Mouse (Mus musculus): Measurements from ENCODE around the gene Mbtd1. TPM values are rescaled to one million over a fixed set of nuclear protein-coding genes. Genes with fewer than 3 reads are reported as not detected.
A peak's percentile ranks its signal among the peaks of the same experiment; 100 is the strongest.

Mbtd1 gene
- polyA plus RNA-seq, 1 experiment from 2014 or later = 40.3 TPM

- no peaks in the 10 kb centered on the region for H3K9me3 ChIP-seq
- H3K27me3 ChIP-seq = no peaks in the 10 kb centered on the region
- H3K4me2 ChIP-seq (replicated peaks) = peak overlapping the region; percentile 58; the same call in 1 of the 2 replicates
- peaks cover 17% of the 10 kb centered on the region for H3K36me3 ChIP-seq
- H3K9ac ChIP-seq = peak overlapping the region; percentile 32; the same call in 1 of the 2 replicates
- no peak for ATAC-seq (ENCODE audit: low FRiP score, low read depth)
- no peak overlapping the region for H3K27ac ChIP-seq
- H3K4me3 ChIP-seq = no peak overlapping the region
- peaks cover 16% of the 10 kb centered on the region for H3K4me1 ChIP-seq
- 93% methylated on average over 6 of the region's 6 CpGs for WGBS
Measured at GRCm38 (mm10) chr11:93969171-93969570, 83.5 kb downstream of the Mbtd1 start.

DNA sequence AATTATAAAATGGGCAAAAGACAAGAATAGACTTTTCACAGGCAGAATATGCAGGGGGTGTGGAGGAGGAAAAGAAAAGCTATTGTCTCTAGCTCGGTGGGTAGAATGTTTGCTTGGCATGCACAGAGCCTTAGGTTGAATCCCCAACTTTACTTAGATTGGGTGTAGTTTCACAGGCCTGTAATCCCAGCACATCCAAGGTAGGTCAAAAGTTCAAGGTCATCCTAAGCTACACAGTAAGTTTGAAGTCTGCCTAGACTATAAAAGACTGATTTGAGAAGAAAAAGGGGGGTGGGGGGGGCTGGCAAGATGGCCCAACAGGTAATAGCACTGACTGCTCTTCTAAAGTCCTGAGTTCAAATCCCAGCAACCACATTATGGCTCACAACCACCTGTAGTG, 84.1 kb downstream of the Mbtd1 start:
- H3K27me3 ChIP-seq = no peaks in the 10 kb centered on the region
- no peak overlapping the region for H3K4me2 ChIP-seq (replicated peaks)
- no peak overlapping the region for H3K4me3 ChIP-seq
- peaks cover 11% of the 10 kb centered on the region for H3K36me3 ChIP-seq
- no peaks in the 10 kb centered on the region for H3K9me3 ChIP-seq
- WGBS = 81% methylated on average over 1 of the region's 1 CpGs
- H3K9ac ChIP-seq = no peak overlapping the region
- H3K4me1 ChIP-seq = peaks cover 16% of the 10 kb centered on the region
- no peak overlapping the region for H3K27ac ChIP-seq
- no peak for ATAC-seq (ENCODE audit: low FRiP score, low read depth)

GRCm38 (mm10) chr11:93972951-93973350, 87.3 kb downstream of the Mbtd1 start:
- no peak overlapping the region for H3K9ac ChIP-seq
- H3K27me3 ChIP-seq = no peaks in the 10 kb centered on the region
- WGBS = 85% methylated on average over 5 of the region's 5 CpGs
- ATAC-seq (ENCODE audit: low FRiP score, low read depth) = no peak
- no peaks in the 10 kb centered on the region for H3K36me3 ChIP-seq
- no peaks in the 10 kb centered on the region for H3K9me3 ChIP-seq
- no peak overlapping the region for H3K4me3 ChIP-seq
- H3K27ac ChIP-seq = no peak overlapping the region
- H3K4me2 ChIP-seq (replicated peaks) = no peak overlapping the region
- H3K4me1 ChIP-seq = peaks cover 8% of the 10 kb centered on the region

DNA sequence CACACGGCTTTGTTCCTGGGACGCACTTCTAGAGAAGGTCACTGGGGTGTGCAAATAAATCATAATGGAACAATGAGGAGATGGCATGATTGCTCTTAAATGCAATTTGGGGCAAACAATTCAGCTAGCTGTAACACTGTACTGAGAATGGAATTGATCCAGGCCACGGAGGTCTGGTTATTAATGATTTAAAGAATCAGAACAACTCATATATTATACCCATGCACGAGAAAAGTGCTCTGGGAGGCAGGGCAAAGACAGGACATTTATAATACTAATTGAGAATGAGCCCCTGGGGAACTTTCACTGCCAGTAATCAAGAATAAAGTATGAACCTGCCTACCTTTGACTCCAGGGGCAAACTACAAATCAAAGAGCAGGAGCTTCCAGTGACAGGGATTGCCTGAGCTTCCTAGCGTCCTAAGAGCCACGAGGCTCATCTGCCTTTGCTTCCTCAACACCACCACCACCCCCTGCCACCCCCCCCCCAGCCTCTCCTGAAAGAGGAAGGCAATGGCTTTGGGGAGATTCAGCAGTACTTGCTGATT, 93.9 kb downstream of the Mbtd1 start:
- no peak for ATAC-seq (ENCODE audit: low FRiP score, low read depth)
- Histone ChIP-seq H3K36me3 (no peaks in the 10 kb centered on the region), H3K4me3 (no peak overlapping the region), H3K4me2 (replicated peaks) (no peak overlapping the region), H3K9me3 (no peaks in the 10 kb centered on the region), H3K9ac (no peak overlapping the region), H3K27me3 (no peaks in the 10 kb centered on the region), H3K4me1 (no peaks in the 10 kb centered on the region), H3K27ac (no peak overlapping the region)
- WGBS = 39% methylated on average over 6 of the region's 6 CpGs

- no peak overlapping the region for H3K9ac ChIP-seq
- no peaks in the 10 kb centered on the region for H3K27me3 ChIP-seq
- no peaks in the 10 kb centered on the region for H3K4me1 ChIP-seq
- no peak overlapping the region for H3K27ac ChIP-seq
- H3K9me3 ChIP-seq = no peaks in the 10 kb centered on the region
- 82% methylated on average over 3 of the region's 3 CpGs for WGBS
- no peak for ATAC-seq (ENCODE audit: low FRiP score, low read depth)
- H3K4me2 ChIP-seq (replicated peaks) = no peak overlapping the region
- no peak overlapping the region for H3K4me3 ChIP-seq
- H3K36me3 ChIP-seq = no peaks in the 10 kb centered on the region
Measured at GRCm38 (mm10) chr11:93984619-93985018, 99.0 kb downstream of the Mbtd1 start.

GRCm38 (mm10) chr11:93985265-93985664, 99.6 kb downstream of the Mbtd1 start:
- Histone ChIP-seq H3K27ac (no peak overlapping the region), H3K4me1 (no peaks in the 10 kb centered on the region), H3K27me3 (no peaks in the 10 kb centered on the region), H3K9ac (no peak overlapping the region), H3K36me3 (no peaks in the 10 kb centered on the region), H3K4me3 (no peak overlapping the region), H3K9me3 (no peaks in the 10 kb centered on the region), H3K4me2 (replicated peaks) (no peak overlapping the region)
- no peak for ATAC-seq (ENCODE audit: low FRiP score, low read depth)
- 86% methylated on average over 5 of the region's 5 CpGs for WGBS

- Histone ChIP-seq H3K9me3 (no peaks in the 10 kb centered on the region), H3K4me1 (no peaks in the 10 kb centered on the region), H3K36me3 (no peaks in the 10 kb centered on the region), H3K27me3 (no peaks in the 10 kb centered on the region), H3K4me3 (no peak overlapping the region), H3K4me2 (replicated peaks) (no peak overlapping the region), H3K9ac (no peak overlapping the region), H3K27ac (no peak overlapping the region)
- no peak for ATAC-seq (ENCODE audit: low FRiP score, low read depth)
Measured at GRCm38 (mm10) chr11:93986298-93986697, 100.6 kb downstream of the Mbtd1 start.

DNA sequence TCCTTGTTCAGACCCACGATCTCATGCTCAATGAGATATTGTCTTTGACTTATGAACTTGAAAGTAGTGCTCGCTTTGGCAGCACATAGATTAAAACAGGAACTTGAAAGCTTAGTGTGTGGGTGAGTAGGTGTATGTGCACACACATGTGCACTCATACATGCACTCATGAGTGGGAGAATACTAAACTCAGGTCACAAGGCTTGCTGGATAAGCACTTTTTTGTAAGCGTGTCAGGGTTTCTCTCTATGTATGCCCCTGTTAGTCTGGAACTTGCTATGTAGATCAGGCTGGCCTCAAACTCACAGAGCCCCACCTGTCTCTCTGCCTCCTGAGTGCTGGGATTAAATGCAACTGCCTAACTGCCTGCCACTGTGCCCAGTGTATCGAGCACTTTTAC, 101.4 kb downstream of the Mbtd1 start:
- H3K4me2 ChIP-seq (replicated peaks) = no peak overlapping the region
- H3K36me3 ChIP-seq = no peaks in the 10 kb centered on the region
- H3K4me1 ChIP-seq = no peaks in the 10 kb centered on the region
- H3K9me3 ChIP-seq = no peaks in the 10 kb centered on the region
- WGBS = 82% methylated on average over 4 of the region's 4 CpGs
- H3K27ac ChIP-seq = no peak overlapping the region
- no peak overlapping the region for H3K4me3 ChIP-seq
- no peak overlapping the region for H3K9ac ChIP-seq
- no peaks in the 10 kb centered on the region for H3K27me3 ChIP-seq
- ATAC-seq (ENCODE audit: low FRiP score, low read depth) = no peak

GRCm38 (mm10) chr11:93987625-93988327, 102.1 kb downstream of the Mbtd1 start:
- Histone ChIP-seq H3K9me3 (no peaks in the 10 kb centered on the region), H3K4me2 (replicated peaks) (no peak overlapping the region), H3K4me3 (no peak overlapping the region), H3K9ac (no peak overlapping the region), H3K4me1 (no peaks in the 10 kb centered on the region), H3K27ac (no peak overlapping the region), H3K36me3 (no peaks in the 10 kb centered on the region), H3K27me3 (no peaks in the 10 kb centered on the region)
- 70% methylated on average over 8 of the region's 8 CpGs for WGBS
- no peak for ATAC-seq (ENCODE audit: low FRiP score, low read depth)

GRCm38 (mm10) chr11:93988328-93989062, 102.8 kb downstream of the Mbtd1 start:
- H3K36me3 ChIP-seq = no peaks in the 10 kb centered on the region
- no peaks in the 10 kb centered on the region for H3K9me3 ChIP-seq
- H3K27me3 ChIP-seq = no peaks in the 10 kb centered on the region
- ATAC-seq (ENCODE audit: low FRiP score, low read depth) = no peak
- no peak overlapping the region for H3K4me2 ChIP-seq (replicated peaks)
- H3K9ac ChIP-seq = no peak overlapping the region
- no peak overlapping the region for H3K4me3 ChIP-seq
- 66% methylated on average over 12 of the region's 12 CpGs for WGBS
- no peak overlapping the region for H3K27ac ChIP-seq
- no peaks in the 10 kb centered on the region for H3K4me1 ChIP-seq

DNA sequence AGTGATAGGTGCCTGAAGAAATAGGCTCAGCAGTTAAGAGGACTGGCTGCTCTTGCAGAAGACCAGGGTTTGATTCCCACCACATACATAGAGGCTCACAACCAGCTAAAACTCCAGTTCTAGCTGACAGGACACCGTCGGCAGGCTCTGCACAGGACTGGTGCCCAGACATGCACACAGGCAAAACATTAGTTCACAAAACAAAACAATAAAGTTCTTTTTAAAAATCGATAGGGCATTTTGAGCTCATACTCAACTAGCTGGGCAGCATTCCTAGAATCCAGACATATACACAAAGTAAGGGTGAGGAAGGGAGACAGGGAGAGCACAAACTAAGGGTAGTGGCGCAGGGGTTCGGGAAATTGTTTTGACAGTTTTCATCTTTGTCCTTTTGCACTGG, 108.9 kb downstream of the Mbtd1 start:
- no peak for ATAC-seq (ENCODE audit: low FRiP score, low read depth)
- Histone ChIP-seq H3K4me2 (replicated peaks) (peak overlapping the region; percentile 77), H3K9ac (0 out of 2 replicates have a peak overlapping the region, but pooled peaks have one; percentile 77), H3K27ac (peak overlapping the region; percentile 93; the same call in 1 of the 2 replicates), H3K4me3 (peak overlapping the region; percentile 97), H3K27me3 (no peaks in the 10 kb centered on the region), H3K9me3 (no peaks in the 10 kb centered on the region), H3K4me1 (peaks cover 28% of the 10 kb centered on the region), H3K36me3 (no peaks in the 10 kb centered on the region)
- 68% methylated on average over 5 of the region's 5 CpGs for WGBS

DNA sequence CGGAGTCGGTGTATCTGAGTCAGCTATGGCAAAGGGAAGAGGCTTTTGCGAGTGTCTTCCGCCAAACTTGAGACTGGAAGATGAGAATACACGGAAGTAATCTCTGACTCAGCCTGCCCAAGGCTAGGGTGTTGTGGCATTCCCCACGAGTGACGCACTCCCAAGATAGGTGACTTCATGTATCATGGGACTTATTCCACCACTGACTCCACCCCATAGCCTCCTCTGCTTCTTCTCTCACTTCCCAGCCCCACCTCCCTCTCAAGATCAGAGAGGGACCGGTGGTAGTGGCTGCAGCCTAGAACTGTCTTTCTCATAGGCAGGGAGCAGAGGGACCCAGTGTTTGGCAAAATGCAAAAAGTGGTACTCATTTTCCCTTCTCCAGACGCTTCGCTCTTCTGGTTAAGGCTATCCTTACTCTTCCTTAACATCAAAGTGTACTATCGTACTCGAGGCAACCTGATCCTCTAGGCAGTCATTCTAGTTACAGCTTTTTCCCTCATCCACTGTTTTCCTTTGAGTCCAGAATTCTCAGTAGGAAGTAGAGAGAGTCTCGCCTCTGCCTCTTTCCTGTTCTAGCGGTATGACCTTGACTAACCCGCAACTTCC, 109.6 kb downstream of the Mbtd1 start:
- Histone ChIP-seq H3K27me3 (no peaks in the 10 kb centered on the region), H3K4me1 (peaks cover 28% of the 10 kb centered on the region), H3K36me3 (no peaks in the 10 kb centered on the region), H3K4me3 (peak overlapping the region; percentile 97), H3K27ac (peak overlapping the region; percentile 93), H3K9ac (peak overlapping the region; percentile 77), H3K4me2 (replicated peaks) (peak overlapping the region; percentile 77), H3K9me3 (no peaks in the 10 kb centered on the region)
- WGBS = 10% methylated on average over 15 of the region's 15 CpGs
- ATAC-seq (ENCODE audit: low FRiP score, low read depth) = peak; percentile 21

All from limb, embryonic 13.5 days (tissue).